Mouse (Mus musculus) heart, postnatal 0 days (tissue): Measurements from ENCODE around the gene Mrpl45. TPM values are rescaled to one million over a fixed set of nuclear protein-coding genes. Genes with fewer than 3 reads are reported as not detected.
"Not testable (repeated sequence)": the region's sequence is repeated elsewhere in the genome, so short reads cannot be mapped to it uniquely, and the experiment has no call there.

Experiments used
- ATAC-seq: fragments of 200-750 bp; cut with Nextera tagmentation; 2 replicates; pipeline ENCODE4 v1.8.0; 2017; ENCODE audit warnings: low read depth, moderate number of reproducible peaks, moderate library complexity; ENCODE audit not compliant: insufficient read depth
- DNase-seq: peaks from one replicate; pipeline ENCODE4 v3.0.0-alpha.2; 2016; ENCODE audit warnings: low spot score
- H3K27ac ChIP-seq: fragments of 300-500 bp; sonication (generic); 2 replicates; pipeline ENCODE4 v1.5.1; 2014; ENCODE audit warnings: low read depth, mild to moderate bottlenecking
- H3K27me3 ChIP-seq: fragments of 300-500 bp; sonication (generic); 2 replicates; pipeline ENCODE4 v1.6.1; 2014; ENCODE audit warnings: low read length, mixed read lengths; ENCODE audit not compliant: control insufficient read depth, insufficient read depth
- H3K36me3 ChIP-seq: fragments of 300-500 bp; sonication (generic); replicated peaks from 2 replicates; pipeline ENCODE4 v1.6.1; 2014; ENCODE audit warnings: low read length, mixed read lengths; ENCODE audit not compliant: control insufficient read depth, insufficient read depth
- H3K4me1 ChIP-seq: fragments of 300-500 bp; sonication (generic); 2 replicates; pipeline ENCODE4 v1.6.1; 2014; ENCODE audit warnings: antibody characterized with exemption; ENCODE audit not compliant: control insufficient read depth, insufficient read depth
- H3K4me2 ChIP-seq: fragments of 300-500 bp; sonication (generic); 2 replicates; pipeline ENCODE4 v1.6.1; 2014; ENCODE audit warnings: low read depth, mild to moderate bottlenecking, low read length, moderate library complexity
- H3K4me3 ChIP-seq: fragments of 300-500 bp; sonication (generic); 2 replicates; pipeline ENCODE4 v1.5.1; 2014; ENCODE audit warnings: low read depth, low read length
- H3K9ac ChIP-seq: fragments of 300-500 bp; sonication (generic); replicated peaks from 2 replicates; pipeline ENCODE4 v1.6.1; 2014; ENCODE audit warnings: low read depth, low read length, mixed read lengths
- H3K9me3 ChIP-seq: fragments of 300-500 bp; sonication (generic); replicated peaks from 2 replicates; pipeline ENCODE4 v1.6.1; 2016; ENCODE audit warnings: low read length; ENCODE audit not compliant: control insufficient read depth
- CTCF ChIP-seq: IDR thresholded peaks from 2 replicates; pipeline ENCODE4 v1.5.1; 2016; ENCODE audit warnings: antibody characterized with exemption, control low read depth, low read depth
- EP300 ChIP-seq: IDR thresholded peaks from 2 replicates; pipeline ENCODE4 v1.6.1; 2016; ENCODE audit warnings: antibody characterized with exemption, low read depth
- WGBS: fragments of 180-500 bp; shearing (Covaris S2); extraction: QIAGEN DNeasy Blood & Tissue Kit; methylation state at CpG from one replicate; pipeline ENCODE4 v1.1.7; 2014; 5-methylcytosine and 5-hydroxymethylcytosine counted together
- polyA plus RNA-seq: library from polyadenylated mRNA; unstranded; fragments of >200 nt; fragmentation: Nextera tagmentation; extraction: Ambion mirVana; gene quantifications from 2 replicates; pipeline ENCODE4 v1.2.1, GENCODE M21; 2015
- total RNA-seq: library from RNA; depleted of rRNA; stranded (reverse); fragments of >200 nt; gene quantifications from 2 replicates; pipeline ENCODE4 v1.2.3, GENCODE M21; 2014; ENCODE audit warnings: low replicate concordance

Mrpl45 gene
- total and polyA plus RNA-seq, 2 experiments from 2014 or later, result 41.8 to 64.6 TPM

DNA sequence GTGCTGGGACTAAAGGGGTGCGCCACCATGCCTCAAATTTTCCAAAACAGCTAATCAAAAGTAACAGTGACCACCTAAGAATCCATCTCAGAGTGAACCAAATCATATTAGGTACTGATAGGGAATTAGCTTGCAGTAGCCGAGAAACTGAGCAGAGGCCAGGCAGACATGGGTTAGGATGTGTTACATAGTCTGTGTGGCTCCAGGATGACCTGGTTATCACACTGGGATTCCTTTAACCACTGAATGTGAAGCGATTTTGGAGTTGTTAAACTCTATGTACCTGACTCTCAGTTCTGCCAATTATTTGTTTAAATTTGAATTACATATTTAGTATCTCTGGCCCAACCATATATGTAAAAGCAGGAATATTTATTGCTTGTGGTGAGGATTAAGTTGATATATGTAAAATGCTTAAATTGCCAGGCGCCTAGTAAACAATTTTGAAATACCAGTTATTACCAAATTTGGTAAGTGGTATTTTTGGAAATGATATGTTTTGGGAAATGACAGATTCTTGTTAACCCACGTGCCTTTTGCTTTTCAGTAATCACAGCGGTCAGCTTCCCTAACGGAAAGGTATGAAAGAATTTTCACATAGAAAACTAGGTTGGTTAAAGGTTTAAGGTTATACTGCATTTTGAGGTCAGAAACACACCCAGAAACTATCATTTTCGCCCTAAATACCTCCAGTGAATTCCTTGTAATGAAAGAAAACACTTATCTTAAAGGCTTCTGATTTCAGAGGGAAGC is 589 bp upstream of the Mrpl45 start:
- no peak overlapping the region; the same call in 1 of the 2 replicates for H3K9ac ChIP-seq
- DNase-seq (no peak), ATAC-seq (no peak)
- TF ChIP-seq EP300 (no peak), CTCF (no peak)
- 36% methylated on average over 8 of the region's 8 CpGs for WGBS
- H3K27me3 ChIP-seq, result no peaks in the 10 kb centered on the region
- H3K4me3 ChIP-seq, result peak overlapping the region; percentile 56
- H3K4me1 ChIP-seq, result peaks cover 14% of the 10 kb centered on the region
- H3K9me3 ChIP-seq, result no peaks in the 10 kb centered on the region
- H3K27ac ChIP-seq, result peak overlapping the region; percentile 82
- peak overlapping the region; percentile 51 for H3K4me2 ChIP-seq
- H3K36me3 ChIP-seq, result no peaks in the 10 kb centered on the region; the same call in 1 of the 2 replicates

DNA sequence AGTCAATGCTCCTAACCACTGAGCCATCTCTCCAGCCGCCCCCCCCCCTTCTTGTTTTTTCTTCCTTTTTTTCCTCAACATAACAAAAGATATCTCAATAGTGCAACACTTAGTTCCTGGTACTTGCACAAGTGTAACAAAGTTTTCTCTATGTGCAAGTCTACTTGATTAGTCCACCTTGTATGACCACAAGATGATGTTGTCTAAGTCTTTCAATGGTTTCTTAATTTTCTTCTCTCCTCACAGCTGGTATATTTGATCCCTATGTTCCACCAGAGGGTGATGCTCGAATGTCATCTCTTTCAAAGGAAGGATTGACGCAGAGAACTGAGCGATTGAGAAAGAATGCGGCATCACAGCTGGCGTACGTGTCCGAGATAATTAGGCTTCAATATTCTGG is 5.7 kb downstream of the Mrpl45 start:
- WGBS, result 92% methylated on average over 8 of the region's 8 CpGs
- H3K27me3 ChIP-seq, result no peaks in the 10 kb centered on the region
- DNase-seq (no peak), ATAC-seq (no peak)
- no peak overlapping the region for H3K4me3 ChIP-seq
- H3K9me3 ChIP-seq, result no peaks in the 10 kb centered on the region
- peaks cover 35% of the 10 kb centered on the region for H3K36me3 ChIP-seq
- H3K4me2 ChIP-seq, result no peak overlapping the region
- H3K4me1 ChIP-seq, result peaks cover 6% of the 10 kb centered on the region
- no peak overlapping the region for H3K9ac ChIP-seq
- no peak overlapping the region for H3K27ac ChIP-seq
- TF ChIP-seq EP300, result no peak

DNA sequence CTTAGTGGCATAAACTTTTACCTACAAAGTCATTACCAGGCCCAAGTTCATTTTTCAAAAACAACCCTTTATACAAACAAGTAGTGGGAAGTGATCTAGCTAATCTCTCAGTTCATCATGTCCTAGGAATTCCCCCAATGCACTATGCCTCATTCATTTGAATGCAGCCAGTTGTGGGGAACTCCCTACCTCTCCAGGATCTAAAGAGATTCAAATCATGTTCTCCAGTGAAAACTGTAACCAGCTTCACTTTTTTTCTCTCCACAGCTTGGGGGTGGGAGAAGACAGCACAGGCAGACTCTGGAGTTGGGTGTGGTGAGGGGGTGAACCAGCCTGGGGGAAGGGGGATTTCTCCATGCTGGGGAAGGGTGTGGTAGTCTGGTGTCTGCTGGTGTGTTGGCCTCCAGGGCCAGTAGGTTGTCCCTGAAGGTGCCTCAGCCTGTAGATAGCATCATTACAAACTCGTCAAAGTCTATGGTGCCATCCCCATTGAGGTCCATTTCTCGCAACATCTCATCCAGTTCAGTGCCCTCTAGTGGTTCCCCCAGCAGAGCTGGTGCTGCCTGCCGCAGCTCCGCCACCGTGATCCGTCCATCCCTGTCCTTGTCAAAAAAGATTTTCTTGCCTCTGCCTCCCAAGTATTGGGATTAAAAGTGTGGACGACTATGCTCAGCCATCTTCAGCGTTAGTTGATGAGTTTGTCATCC is 6.5 kb downstream of the Mrpl45 start:
- H3K27me3 ChIP-seq, H3K4me1 ChIP-seq, H3K4me2 ChIP-seq, H3K9ac ChIP-seq, DNase-seq, ATAC-seq, H3K27ac ChIP-seq, H3K9me3 ChIP-seq, H3K4me3 ChIP-seq: not testable (repeated sequence)
- H3K36me3 ChIP-seq, result peaks cover 43% of the 10 kb centered on the region
- WGBS, result 81% methylated on average over 8 of the region's 8 CpGs

DNA sequence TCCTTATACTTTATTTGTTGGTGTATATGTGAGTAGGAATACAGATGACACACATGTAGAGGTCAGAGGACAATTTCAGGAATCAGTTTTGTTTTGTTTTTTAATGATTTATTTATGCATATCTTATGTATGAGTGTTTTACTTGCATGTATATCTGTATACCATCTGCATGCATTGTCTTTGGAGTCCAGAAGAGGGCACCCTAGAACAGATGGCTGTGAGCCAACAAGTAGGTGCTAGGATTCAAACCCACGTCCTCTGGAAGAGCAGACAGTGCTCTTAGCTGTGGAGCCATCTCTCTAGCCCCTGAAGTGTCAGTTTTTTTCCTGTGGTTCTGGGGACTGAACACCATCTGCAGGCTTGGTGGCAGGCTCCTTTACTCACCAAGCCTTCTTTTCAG is 9.7 kb downstream of the Mrpl45 start:
- Histone ChIP-seq H3K4me2 (no peak overlapping the region), H3K27ac (no peak overlapping the region), H3K9ac (no peak overlapping the region), H3K36me3 (peaks cover 67% of the 10 kb centered on the region), H3K27me3 (no peaks in the 10 kb centered on the region), H3K4me1 (no peaks in the 10 kb centered on the region), H3K9me3 (no peaks in the 10 kb centered on the region), H3K4me3 (no peak overlapping the region)
- no peak for DNase-seq
- peak; percentile 23; the same call in 1 of the 2 replicates for TF ChIP-seq CTCF
- TF ChIP-seq EP300, result no peak
- ATAC-seq, result no peak
- WGBS, result 64% methylated on average over 1 of the region's 1 CpGs

DNA sequence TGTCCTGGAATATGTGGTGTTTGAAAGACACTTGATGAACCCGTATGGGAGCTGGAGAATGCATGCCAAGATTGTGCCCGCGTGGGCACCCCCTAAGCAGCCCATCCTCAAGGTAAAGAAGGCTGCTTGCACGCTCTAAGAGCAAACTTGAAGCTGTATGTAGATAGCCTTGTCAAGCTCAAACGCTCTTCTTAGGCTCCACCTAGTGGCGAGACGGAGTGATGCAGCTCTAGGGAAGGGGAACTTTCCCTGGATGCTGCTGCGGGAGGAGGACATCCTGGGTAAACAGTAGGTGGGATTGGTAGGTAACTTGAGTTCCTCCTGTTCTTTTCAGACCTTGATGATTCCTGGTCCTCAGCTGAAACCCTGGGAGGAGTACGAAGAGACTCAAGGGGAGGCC is 12.6 kb downstream of the Mrpl45 start:
- H3K9me3 ChIP-seq, result no peaks in the 10 kb centered on the region
- H3K4me2 ChIP-seq, result no peak overlapping the region
- DNase-seq (peak; percentile 67), ATAC-seq (no peak; the same call in 1 of the 2 replicates)
- H3K4me3 ChIP-seq, result no peak overlapping the region
- no peaks in the 10 kb centered on the region for H3K27me3 ChIP-seq
- no peak overlapping the region for H3K9ac ChIP-seq
- 17% methylated on average over 9 of the region's 9 CpGs for WGBS
- no peaks in the 10 kb centered on the region for H3K4me1 ChIP-seq
- peaks cover 62% of the 10 kb centered on the region for H3K36me3 ChIP-seq
- no peak overlapping the region for H3K27ac ChIP-seq
- TF ChIP-seq EP300 (no peak), CTCF (peak; percentile 96)
